Mouse (Mus musculus) urinary bladder, postnatal 25 days (tissue): ENCODE measurements around the gene Stk19.
"Not testable (repeated sequence)": the region's sequence is repeated elsewhere in the genome, so short reads cannot be mapped to it uniquely, and the experiment has no call there.

Experiments used
- DNase-seq: peaks from one replicate; pipeline ENCODE4 v3.0.0; 2022; ENCODE audit warnings: low spot score

Gene Stk19

GRCm38 (mm10) chr17:34840736-34841307 is 4.1 kb upstream of the Stk19 start:
- no peak for DNase-seq

GRCm38 (mm10) chr17:34838785-34839184 is 2.0 kb upstream of the Stk19 start:
- no peak for DNase-seq

DNA sequence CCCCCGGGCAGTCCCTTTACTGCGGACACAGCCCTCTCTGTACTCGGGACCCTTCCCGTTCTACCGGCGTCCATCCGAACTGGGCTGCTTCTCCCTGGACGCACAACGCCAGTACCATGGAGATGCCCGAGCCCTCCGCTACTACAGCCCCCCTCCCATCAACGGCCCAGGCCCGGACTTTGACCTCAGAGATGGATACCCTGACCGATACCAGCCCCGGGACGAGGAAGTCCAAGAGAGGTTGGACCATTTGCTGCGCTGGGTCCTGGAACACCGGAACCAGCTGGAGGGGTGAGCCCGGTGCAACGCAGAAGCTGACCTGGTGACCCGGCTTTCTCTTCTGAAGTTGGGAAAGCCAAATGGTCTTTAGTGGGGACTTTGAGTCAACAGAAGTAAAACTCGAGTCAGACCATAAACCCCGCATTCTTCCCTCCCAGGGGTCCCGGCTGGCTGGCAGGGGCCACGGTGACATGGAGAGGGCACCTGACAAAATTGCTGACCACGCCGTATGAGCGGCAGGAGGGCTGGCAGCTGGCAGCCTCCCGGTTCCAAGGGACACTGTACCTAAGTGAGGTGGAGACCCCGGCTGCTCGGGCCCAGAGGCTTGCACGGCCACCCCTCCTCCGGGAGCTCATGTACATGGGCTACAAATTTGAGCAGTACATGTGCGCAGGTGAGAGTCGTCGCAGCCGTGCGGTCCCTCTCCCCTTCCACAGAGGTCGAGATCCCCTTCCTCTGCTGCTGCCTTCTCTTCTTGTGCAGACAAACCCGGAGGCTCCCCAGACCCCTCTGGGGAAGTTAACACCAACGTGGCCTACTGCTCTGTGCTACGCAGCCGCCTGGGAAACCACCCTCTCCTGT is 949 bp upstream of the Stk19 start:
- DNase-seq: no peak

DNA sequence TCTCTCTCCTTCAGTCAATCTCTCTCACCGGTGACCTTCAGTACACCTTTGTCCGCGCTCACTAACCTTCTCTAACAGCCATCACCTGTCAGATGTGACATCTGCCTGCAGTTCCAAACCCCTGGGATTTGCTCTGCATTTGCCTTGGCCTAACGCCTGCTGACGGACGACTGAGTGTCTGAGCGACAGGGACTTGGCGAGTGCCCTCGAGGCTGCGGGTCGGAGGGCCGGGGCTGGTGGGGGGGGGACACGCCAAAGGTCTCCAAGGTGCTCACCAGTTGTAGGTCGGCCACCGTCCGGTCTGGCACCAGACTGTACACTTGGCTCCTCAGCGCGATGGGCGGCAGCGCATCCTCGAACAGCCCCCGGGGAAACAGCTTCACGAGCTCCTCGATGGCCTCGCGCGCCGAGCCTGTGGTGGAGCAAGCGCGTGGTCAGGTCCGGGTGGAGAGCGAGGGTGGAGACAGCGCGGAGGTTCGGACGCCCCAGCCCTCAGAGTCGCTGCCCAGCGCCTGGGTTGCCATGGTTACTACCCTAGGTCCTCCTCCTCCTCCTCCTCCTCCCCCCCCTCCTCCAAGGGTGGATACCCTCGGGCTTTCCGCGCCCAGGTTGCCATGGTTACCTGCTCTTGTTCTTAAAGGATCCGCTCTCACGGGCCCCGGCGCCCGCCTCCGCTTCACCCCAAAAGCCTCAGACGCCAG is 440 bp downstream of the Stk19 start:
- DNase-seq: no peak

DNA sequence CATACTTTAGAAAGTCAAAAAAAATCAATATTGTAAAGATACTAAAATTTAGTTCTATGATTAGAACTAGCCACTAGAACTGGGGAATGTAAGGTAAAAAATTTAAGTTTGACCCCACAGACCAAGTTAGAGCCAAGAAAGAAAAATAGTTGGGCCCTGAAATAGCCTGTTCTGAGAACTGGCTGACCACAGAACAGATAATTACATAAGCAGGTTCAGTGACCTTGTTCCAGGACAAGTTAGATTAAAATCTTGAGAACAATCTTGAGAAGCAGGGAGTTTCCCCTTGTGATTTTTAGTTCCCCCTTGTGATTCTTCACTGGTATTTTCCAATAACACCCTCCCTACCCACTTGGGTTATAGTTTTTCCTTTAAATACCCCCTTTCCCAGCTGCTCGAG is 6.0 kb downstream of the Stk19 start:
- DNase-seq: not testable (repeated sequence)

DNA sequence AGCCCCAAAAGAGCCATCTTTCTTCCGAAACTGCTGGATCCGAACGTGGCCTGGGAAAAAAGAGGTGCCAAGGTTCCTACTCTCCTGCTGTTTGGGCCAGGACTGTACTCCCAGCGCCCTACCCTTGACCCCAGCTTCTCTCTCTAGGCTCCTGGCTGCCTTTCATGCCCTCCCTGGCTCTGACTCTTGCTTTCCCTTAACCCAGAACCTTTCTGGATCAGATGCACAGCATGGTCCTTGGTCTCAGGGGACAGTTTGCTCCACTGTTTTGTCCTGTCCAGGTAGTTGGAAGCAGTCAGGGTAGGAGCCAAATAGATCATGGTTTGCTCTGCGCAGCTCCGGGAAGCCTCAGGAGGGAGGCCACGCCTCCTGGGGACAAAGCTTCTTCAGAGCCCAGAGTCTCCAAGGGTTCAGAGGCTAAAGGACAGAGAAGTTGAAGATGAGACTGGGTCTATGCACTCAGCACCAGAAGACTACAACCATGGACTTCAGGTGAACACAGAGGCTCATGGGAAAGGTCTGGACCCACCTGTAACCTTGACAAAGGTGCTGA is 21.9 kb downstream of the Stk19 start:
- DNase-seq: no peak

DNA sequence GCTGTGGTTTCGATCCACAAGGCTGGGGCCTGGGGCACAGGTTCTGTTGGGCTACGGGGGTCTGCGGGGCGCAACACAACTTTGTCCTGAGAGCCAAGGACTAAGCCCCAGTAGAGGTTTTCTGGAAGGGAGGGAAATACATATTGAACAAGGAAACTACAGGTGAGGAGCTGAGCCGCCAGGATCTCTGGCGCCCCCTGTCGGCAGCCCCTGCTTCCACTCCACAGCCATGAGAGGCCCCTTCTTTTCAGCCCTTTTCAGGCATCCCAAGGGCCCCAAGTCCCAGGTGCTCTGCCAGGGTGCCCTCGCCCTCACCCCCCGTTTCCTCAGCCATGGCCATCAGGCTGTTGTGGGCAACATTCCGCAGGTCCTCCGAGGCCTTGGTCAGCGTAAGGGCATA is 23.0 kb downstream of the Stk19 start:
- peak; percentile 32 for DNase-seq

GRCm38 (mm10) chr17:34811275-34811674 is 25.5 kb downstream of the Stk19 start:
- no peak for DNase-seq

- not testable (repeated sequence) for DNase-seq
Observed at GRCm38 (mm10) chr17:34810811-34811210, 25.9 kb downstream of the Stk19 start.

- not testable (repeated sequence) for DNase-seq
Observed at GRCm38 (mm10) chr17:34810411-34810810, 26.3 kb downstream of the Stk19 start.

DNA sequence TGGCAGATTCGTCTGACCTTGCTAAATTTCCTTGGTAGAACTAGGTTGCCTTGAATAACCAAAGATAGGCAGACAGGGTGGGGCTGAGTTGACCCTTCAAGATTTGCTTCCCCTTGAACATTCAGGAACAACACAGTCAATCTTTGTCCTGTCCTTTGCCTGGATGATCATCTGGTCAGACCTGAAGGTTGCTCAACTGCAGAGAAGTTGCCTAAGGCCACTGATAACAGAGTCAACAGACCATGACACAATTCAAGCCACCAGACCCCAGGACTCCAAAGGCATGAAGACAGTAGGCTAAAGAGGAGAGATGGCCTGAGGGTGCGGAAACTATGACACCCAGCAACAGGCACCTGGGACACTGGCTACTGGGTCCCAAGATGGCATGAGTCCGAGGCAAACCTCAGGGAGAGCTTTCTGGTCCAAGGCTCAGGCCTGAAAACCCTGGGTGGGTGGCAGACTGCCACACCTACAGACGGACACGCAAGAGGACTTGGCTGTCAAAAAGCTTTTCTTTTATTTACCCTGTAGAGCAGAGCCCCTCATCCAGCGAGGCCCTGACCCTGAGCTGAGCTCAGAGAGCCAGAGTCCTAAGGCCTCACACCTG is 28.0 kb downstream of the Stk19 start:
- DNase-seq: no peak

GRCm38 (mm10) chr17:34807176-34807575 is 29.6 kb downstream of the Stk19 start:
- no peak for DNase-seq

DNA sequence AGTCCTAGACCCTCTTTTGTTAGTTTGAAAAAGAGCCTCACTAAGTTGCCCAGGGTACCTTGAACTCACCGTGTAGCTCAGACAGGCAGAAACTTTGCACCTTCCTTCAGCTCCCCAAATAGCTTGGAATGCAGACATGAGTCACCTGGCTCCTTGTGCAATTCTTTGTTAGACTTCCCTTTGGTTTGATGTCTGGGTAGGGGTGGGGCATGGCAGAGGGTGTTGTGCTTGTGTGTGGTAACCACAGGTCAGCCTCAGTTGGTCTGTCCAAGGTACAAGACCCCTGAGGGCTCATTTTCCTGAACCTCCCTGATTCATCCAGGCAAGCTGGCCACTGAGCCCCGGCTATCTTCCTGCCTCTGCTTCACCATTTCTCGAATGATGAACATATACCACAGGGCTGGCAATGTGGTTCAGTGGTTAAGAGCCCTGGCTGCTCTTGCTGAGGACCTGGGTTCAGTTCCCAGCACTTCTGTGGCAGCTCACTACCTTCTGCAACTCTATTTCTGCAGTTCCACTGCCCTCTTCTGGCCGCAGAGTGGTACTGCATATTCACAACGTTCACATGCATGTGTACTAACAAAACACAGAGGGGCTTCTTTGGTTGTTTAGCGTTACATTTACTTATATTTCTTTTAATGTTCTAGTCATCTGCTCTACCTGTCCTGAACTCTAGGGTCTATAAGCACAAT is 31.7 kb downstream of the Stk19 start:
- DNase-seq: no peak

- not testable (repeated sequence) for DNase-seq
Observed at GRCm38 (mm10) chr17:34804301-34804700, 32.4 kb downstream of the Stk19 start, which contains the start of gene Cyp21a1. Gene Cyp21a1 (minus strand): TSS chr17:34804561.

DNA sequence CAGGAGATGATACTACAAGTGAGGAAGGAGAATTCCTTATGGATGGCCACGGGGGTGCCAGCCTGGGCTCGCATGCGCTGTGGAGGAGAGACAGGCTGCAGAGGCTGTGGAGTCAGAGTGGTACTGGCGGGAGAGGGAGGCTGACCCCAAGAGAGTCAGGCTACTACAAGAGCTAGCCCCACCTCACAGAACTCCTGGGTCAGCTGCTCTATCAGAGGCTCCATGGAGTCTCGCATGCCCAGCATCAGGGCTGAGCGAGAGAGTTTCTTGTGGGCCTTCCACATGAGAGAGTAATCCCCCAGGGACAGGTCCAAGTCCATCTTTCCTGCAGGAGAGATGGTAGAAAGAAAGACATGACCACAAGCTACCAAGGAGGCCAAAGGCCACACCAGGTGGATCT is 33.4 kb downstream of the Stk19 start:
- not testable (repeated sequence) for DNase-seq

DNA sequence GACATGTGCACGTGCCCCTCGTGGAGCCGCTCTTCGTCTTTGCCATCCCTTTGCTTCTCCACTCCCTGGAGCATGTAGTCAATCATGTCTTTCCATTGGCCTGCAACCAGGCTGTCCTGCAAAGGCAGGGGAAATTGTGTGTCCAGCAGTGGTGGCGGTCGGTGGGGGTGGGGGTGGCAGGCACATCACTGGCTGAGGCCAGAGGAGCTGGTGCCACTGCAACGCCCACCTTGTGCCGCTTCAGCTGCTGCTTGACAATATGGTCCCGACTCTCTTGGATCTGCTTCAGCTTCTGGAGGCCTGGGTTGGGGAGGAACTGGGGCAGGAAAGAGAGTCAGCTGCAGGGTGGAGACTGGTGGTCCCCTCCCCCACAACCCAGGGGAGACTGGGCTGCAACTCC is 34.0 kb downstream of the Stk19 start:
- DNase-seq: not testable (repeated sequence)

DNA sequence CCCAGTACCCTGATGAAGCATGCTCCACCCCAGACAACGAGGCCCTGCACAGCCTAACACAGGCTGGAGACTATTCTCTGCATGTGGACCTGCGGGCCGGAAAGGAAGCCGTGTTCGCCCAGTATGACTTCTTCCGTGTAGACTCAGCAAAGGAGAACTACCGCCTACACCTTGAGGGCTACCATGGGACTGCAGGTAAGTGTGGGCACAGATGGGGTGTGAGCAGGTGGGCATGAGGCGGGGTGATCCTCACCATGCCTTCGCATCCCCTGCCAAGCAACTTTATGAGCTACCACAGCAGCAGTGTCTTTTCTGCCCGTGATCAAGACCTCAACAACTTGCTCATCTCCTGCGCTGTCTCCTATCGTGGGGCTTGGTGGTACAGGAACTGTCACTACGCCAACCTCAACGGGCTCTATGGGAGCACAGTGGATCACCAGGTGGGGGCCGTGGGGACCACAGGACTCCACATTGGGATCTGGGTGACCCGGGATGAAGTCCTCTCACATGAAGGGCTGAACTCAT is 35.9 kb downstream of the Stk19 start:
- not testable (repeated sequence) for DNase-seq

DNA sequence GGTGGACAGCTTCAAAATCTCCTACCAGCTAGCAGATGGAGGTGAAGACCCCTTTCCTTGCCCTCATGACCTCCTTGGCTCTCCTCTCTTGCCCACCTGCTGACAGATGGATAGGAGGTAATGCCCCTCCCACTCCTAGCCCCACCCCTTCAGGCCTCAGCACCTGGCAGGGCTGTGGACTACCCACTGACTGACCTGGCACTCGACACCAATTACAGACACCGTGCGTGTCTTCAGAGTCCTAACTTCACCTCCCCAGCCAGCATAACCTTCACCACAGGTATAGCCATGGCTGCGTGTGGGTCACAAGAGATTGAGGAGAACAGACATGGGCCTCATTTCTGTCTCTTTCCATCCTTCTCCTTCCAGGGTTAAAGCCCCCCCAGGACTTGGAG is 37.2 kb downstream of the Stk19 start:
- no peak for DNase-seq

GRCm38 (mm10) chr17:34798866-34799530 is 37.7 kb downstream of the Stk19 start:
- no peak for DNase-seq

DNA sequence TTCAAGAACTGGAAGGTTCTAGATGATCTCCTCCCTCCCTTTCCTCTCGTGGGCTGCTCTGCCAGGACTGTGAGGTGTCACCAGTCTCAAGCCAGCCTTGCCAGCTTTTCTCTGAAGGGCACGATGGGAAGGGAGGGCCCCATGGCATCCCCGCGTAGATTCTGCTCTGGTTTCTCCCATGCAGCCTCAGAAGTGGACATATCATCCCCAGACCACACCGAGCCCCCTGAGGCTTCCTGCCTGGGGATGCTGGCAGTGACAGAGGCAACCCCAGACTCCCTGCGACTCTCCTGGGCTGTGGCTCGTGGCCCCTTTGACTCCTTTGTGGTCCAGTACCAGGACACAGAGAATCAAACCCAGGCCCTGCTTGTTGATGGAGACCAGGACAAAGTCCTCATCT is 38.7 kb downstream of the Stk19 start:
- not testable (repeated sequence) for DNase-seq
